Mouse (Mus musculus): ENCODE results near the gene Unc45b.

GRCm38 (mm10) chr11:82910679-82911389 lies 484 bp downstream of the Unc45b start:
- TF ChIP-seq POLR2A (IDR thresholded peaks at IDR 0.05; ENCODE audit: insufficient read depth, low read depth, low read length): no peak
- no peak for TF ChIP-seq CTCF (IDR thresholded peaks at IDR 0.05; ENCODE audit: insufficient read depth, low read depth, low read length)
